Mouse (Mus musculus) activated CD4-positive, CD25-positive, alpha-beta regulatory T cell, adult 4 months (primary cell): ENCODE results near the gene Tmem150c. TPM values are rescaled to one million over a fixed set of nuclear protein-coding genes. Genes with fewer than 3 reads are reported as not detected.

Experiments
- ATAC-seq: one replicate; pipeline ENCODE4 v1.8.0; 2017
- polyA plus RNA-seq, 2 experiments: library from polyadenylated mRNA; unstranded; fragments of 100-300 nt; shearing (Covaris generic); gene quantifications; one replicate each; pipeline ENCODE4 v1.2.1; 2017

Gene Tmem150c
- polyA plus RNA-seq, 2 experiments from 2014 or later: not detected

DNA sequence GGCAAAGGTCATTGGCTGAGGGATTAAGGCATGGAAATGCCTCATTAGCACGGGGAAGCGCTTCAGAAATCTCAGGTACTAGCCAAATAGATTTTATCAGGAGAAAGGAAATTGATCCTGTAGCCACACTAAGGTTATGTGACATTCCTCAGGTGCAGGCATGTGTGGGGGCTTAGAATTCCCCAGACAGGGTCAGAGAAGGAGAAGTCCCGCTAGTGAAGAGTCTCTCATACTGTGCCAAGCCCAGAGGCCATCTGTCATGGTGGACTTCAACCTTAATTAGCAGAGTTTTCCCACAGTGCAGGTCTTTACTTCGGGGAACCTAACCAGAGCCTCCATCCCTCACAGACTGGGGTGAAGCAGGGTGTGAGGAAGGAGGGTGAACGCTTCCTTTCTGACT, 62.7 kb downstream of the Tmem150c start:
- no peak for ATAC-seq

DNA sequence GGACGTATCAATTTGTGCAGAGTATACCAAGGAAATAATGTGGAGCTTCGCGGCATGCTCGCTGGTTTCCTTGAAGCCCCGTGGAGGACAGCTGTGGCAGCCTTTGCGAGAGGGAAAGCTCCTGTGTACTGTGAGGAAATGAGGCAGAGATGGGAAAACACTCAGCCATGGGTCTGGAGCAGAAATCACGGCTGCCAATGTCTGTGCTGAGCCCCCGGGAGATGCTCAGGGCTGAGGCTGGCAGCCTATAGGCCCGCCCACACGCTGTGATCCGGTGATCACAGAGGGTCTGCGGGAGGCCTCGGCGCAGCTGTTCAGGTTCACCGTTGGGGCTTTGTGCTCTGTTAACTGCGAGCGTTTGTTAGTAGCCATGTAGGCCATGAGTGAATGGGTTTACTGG, 68.0 kb downstream of the Tmem150c start:
- ATAC-seq: no peak

DNA sequence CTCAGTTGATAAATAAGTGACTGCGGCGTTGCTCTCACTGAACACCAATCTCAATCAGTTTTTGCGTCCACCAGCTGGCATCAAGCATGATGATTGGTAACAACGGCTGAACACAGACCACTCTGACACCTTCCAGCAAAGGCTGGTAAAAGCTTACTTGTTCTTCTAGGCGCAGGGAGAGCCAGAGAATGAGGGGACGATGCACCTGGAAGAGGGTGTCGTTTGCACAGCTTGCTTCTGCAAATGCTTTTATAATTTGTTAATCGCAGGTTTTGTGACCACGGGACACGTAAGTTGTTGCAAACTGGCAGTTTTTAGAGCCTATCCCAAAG, 68.4 kb downstream of the Tmem150c start:
- no peak for ATAC-seq

DNA sequence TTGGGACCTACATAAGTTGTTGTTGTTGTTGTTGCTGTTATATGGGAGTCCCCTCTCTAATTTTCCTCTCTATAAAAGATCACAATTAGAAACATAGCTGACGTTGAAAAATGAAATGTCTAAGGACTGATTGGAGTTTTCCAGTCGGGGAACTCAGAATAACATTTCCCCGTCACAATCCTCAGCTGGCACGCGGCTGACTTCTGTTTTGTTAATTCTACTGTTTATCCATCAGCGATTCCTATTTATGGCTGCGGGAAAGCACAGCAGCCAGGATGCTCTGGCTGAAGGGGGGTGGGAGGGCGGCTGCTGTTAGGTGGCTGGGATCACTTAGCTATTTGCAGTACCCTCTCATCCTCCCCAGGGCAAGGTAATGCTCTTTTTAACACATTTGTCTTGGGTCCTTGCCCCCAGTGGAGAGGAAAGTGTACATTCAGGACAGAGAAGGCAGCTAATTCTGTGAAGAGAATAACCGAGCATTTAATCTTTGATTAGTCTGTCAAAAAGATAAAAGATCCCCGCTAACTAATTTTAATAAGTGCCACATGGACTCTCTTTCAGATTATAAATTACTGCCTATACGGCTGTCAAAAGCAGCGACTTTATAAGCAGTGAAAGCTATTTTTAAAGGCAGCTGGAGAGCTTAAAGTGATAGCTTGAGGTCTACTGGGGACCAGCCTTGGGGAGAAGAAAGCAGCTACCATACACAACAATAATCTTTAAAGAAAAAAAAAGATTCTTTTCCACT, 68.9 kb downstream of the Tmem150c start:
- ATAC-seq: no peak

DNA sequence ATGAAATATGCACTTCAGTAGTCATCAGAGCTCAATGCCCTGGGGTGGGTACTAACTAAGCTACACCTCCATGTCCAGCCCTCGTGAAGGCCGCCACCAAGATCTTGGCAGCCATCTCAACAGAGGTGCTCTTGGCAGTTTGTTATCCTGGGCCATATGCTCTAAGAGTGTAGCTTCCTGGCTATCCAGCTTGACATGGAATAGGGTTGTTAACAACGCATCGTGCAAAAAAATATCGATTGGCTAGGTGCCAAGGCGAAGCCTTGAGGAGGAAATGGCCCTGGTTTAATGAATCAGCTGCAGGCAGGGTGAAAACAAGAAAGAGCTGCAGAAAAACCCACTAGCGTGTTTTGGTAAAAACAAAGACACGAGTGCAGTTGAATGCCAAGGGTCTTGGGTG, 74.5 kb downstream of the Tmem150c start:
- ATAC-seq: no peak

DNA sequence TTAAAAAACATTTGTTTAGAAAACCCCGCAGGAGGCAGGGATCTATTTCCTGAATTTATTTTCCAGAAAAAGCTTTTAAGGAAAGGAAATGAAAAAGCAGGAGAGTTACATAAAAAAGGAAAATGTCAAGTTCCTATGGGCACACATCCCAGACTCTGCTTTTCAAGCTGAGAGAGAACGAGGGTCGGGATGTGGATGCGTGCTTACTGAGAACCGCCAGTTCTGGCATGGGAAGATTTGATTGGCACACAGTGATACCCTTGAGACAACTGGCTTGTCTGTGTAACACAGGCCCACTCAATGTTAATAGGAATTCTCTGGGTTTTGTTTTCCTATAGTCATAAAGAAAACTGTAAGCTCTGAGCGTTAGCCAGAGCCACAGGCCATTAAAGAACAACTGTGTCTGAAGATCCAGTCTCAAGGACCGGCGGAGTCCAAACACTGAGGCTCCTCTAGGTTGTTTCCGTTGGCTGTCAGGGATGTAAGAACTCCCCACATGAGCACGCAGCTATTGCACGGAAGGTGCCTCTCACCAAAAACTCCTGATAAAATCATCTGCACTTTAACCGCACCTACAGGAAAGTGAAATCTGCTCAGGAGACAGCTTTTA, 75.5 kb downstream of the Tmem150c start:
- no peak for ATAC-seq

DNA sequence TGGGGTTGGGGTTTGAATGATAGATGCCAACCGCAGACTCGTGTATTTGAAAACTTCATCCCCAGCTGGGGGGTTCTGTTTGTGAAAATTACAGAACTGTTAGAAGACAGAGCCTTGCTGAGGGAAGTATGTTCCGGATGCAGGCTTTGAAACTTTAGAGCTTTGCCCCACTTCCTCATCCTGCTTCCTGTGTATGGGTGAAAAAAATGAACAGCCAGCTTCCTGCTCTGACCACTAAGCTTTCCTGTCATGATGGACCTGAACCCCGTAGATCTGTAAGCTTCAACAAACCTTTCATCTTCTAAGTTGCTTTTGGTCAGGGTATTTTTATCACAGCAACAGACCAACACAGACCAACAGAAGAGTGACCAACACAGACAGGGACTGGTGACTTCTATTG, 77.6 kb downstream of the Tmem150c start:
- ATAC-seq: no peak

DNA sequence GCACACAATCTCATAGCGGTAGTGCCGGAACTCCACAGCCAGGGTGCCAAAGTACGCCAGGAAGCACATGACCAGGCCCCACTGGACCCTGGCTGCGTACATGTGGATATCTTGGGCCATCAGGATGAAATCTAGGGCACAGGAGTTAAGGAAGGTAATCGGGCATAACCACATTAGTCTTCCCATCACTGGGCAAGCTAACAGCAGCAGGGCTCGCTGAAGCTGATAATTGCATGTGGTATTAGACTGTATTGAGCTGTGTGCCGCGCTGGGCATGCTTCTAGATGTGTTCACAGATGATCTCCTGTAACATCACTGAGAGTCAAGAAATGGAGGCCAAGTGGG, 79.7 kb downstream of the Tmem150c start:
- ATAC-seq: no peak

DNA sequence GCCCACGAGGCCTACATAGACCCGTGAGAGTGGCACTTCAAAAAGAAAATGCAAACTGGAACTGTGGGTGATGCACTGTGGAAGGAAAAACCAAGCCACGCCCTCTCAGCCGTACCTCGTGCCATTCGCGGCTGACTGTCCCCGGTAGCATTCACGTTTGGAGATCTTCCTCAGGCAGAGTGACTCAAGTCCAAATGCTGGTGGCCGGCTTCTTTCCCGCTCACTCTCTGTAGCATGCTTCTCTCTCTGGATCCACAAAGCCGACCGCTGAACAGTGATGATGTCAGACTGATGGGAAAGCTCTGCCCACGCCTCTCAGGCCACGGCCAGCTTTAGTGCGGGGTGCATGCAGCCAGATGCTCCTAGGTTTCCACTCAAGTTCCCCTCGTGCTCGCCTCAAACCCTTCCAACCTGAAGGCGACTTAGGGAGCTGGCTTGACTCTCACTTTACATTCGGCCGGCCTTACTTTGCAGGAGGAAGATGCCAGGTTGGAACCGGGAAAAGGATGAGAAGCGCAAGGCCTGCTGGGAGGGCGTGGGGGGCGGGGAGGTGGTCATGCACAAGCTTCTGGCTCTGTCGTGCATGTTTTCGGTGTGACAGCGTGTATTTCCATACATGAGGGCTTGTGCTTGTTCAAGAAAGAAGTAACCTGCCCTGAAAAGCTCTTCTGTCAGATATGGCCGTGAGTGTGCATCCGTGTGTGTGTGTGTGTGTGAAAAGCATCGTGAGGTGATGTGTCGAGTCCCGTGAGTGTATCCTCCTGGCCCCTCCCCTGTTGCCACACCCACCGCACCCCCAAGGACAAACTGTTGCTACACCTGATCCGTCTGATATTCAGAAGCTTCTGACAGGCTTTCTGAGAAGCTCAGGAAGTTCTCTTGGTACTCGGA, 80.3 kb downstream of the Tmem150c start:
- ATAC-seq: peak; percentile 49

DNA sequence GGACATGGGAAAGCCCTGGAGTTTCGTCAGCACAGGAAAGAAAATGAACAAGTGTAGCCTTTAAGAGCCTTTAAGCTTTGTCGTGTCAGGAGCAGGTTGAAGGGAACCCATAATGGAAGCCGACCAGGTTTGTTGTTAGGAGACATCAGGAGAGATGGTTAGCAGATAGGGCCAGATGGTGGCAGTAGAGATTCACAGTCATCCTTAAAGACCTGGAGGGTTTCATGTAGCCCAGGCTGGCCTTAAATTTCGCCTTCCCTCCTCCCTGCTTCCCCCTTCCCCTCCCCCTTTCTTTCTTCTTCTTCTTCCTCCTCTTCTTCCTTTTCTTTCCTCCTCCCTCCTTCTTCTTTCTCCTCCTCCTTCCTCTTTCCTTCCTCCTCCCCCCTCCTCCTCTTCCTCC, 85.0 kb downstream of the Tmem150c start:
- no peak for ATAC-seq

DNA sequence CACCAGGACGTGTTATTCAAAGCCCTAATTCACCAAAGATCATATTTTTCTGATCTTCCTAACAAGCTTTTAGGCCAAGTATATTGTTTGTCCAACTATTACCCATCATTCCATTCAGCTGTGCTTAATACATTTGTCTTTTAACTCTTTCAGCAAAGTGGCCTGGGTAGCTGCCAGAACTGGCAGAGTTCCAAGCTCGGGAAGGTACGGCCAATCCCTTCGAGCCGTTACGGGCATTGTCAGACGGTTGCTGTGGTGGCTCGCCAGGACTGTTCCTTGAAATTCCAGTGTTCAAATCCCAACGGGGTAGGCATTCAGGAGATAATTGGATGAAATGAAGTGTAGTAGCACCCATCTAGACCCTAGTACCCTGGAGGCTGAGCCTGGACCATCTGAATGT, 87.1 kb downstream of the Tmem150c start:
- no peak for ATAC-seq

DNA sequence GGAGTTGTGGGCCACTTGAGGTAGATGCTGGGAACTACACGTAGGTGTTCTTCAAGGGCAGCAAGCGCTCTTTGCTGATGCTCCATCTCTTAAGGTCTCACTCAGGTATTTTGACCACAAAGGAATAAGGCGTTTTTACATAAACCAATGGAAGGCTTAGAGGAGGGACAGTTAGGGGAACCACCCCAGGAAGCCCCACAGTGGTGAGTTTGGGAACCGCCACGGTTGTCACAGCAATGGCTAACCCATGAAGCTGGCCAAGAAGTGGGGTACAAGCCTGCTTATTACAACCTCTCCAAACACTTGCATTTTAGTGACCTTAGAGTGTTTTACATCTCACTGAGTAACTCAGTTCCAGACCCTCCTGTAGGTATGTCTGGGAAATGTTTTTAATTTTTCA, 88.1 kb downstream of the Tmem150c start:
- ATAC-seq: no peak

DNA sequence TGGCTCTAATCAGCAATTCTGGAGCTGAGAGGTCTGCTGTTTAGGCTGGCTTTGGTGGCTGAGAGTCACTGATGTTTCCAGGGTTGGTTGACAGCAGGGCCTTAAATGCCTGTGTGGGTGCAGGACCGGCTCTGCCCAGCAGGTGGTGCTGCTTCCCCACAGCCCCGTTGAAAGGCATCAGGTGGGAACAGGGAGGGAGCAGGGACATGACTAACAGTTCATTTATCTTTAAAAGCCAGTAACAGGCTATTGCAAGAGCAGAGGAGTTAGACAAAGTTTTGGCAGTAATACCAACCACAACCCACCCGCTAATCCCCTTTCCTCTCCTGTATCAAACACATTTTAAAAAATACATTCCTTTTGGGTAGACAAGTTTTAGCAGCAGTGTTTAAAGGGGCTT, 89.4 kb downstream of the Tmem150c start:
- ATAC-seq: peak; percentile 72

DNA sequence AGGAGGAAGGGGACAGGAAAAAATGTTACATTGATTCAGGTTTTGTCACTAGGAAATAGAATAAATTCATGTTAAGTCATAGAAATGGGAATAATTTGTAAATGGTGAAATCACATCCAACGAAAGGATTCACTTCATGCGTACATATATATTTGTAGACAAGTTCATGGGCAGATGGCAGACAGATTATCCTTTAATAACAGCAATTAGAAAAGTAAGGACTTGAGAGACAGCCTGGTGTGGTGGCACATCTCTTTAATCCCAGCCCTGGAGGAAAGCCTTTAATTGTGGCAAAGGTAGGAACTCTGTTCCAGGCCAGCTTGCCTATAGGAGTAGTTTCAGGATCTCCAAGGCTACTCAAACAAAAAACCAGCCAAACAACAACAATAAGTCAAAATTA, 90.1 kb downstream of the Tmem150c start:
- ATAC-seq: no peak

DNA sequence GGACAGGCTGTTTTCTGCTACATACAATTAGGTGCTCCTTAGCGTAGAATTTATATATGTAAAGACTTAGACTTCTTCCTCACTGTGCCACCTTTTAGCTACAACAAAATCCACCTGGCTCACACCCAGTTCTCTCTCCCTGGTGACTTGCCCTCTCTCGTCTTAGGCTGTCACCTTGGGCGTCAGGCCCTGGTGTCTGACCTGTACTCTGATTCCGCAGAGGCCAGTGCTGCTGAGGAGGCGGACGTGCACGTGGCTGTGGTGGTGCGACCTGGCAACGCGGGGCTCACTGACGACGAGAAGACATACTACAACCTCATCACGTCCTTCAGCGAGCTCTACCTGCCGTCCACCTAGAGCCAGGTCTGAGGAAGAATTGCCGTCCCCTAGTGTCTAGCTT, 92.0 kb downstream of the Tmem150c start:
- no peak for ATAC-seq

DNA sequence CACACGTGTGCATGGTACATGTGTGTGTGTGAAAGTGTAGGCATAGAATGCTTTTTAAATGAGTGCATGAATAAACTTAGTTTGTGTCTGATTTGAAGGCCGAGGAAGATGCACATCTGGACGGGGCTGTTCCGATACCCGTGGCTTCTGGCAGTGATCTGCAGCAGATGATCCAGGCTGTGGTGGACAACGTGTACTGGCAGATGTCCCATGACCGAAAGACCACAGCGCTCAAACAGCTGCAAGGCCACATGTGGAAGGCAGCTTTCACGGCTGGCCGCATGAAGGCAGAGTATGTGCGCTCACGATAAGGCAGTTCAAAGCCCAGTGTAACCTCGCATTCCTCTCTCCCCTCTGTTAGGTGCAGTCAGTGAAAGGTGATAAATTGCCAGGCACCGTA, 98.7 kb downstream of the Tmem150c start:
- no peak for ATAC-seq

DNA sequence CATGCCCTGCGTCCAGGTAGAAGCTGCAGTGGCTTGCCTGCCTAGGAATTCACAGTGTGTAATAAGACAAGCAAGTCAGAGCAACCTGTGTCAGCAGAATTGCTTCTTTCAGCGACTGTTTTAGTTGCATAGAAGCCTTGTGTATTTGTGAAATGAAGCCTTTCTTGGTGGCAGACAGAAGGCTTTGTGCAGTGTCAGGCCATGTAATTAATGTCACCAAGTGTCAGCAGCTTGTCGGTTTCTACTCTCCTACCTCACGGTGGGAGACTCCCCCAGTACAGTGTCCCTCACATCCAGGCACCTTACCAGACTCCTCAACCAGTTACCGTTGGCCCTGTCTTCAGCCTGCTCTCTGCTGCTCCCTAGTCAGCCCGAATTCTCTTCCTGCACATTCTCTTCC, 100.3 kb downstream of the Tmem150c start:
- ATAC-seq: no peak

DNA sequence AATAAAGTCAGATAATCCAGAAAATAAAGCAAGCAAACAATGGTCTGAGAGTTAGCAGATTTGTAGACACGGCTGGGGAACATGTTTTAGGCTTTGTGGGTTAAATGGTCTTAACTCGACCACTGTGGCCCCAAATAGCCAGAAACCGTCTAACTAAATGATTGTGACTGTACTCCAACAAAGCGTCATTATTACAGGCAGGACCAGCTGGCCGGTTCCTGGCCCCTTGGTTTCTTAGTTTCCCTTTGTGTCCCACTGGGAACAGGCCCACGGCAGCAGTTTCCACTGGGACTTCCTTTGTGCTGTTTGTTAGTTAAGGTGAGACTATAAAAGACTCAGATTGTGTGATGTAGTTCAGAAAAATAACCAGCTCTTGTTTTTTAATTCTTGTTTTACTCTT, 100.9 kb downstream of the Tmem150c start:
- ATAC-seq: no peak

DNA sequence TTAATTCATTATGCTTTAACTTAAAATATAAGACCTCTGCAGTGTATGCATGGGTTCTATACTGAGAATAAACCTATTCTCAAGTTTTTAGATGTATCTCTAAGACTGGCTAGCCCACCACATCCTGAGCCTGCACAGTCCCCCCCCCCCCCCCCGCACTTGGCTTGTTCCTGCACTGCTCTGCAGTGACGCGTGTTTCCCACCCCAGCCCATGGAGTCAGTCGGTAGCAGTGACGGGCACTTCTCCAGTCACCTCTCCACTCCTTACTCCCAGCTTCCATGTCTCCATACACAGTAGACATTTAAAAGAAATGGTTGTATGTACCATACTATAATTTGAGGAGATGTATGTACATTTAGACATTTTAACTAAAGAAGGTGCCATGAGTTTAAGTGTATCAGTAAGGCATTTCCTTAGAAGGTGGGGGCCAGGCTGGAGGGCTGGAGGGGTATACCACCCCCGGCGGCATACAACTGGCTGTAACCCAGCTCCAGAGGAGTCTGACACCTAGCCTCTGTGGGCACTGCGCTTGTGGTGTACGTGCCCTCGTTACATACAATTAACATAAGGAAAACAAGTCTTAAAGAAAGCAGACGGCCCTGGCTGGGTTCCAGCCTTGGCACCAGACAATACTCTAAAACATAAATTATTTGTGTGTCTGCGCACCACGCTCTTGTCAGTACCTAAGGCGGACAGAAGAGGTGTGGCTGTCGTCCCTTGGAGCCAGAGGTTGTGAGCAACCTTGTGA, 102.0 kb downstream of the Tmem150c start:
- no peak for ATAC-seq

DNA sequence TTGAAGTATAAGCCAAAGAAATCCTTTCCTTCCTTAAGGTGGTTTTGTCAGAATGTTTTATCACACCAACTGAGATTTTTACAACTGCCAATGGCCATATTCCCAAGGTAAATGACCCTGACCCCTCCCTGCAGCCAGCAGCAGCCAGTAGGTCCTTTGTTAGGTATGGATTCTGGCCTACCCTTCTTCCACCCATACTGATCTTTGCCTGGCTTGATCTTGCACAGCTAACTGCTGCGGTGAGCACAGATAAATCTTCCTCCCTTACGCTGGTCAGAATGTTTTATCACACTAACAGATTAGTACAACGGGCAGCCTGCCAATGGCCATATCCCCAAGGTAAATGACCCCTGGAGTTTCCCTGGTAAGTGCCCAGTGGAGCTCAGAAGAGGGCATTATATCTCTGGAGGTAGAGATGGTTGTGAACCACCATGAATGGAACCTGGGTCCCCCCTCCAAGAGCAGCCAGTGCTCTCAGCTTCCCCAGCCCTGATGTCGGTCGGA, 103.7 kb downstream of the Tmem150c start:
- no peak for ATAC-seq

DNA sequence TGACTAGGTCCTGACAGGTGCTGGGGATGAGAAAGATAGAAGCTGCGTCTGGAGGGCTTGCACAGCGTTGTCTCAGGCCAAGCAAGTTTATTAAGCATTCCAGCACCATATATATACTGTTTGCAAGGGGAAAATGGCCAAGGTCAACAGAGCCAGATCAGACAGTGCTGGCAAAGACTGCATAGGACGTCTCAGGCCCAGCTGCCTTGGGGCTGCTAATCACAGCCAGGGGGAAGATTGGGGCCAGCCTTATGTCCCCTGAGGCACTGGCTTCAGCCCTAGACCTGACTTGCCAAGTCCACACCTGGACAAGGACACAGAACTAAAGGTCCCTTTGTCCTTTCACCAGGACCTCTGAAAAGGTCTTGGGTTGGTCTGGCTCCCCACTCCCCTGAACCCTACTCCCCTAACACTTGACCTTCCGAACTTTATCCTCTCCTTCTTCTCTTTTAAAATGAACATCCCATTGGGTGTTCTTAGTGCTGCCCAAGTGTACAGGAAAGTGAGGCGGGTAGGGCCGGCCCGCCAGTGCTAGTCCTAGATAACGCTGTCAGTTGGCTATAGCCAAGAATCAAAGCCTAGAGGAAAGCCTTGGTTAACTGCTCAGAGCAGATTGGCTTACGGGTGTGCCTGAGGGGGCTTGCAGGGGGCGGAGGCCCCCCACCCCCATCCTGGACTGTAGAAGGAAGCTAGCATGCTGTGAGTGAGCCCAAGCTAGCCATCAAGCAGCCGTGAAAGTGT, 104.6 kb downstream of the Tmem150c start:
- no peak for ATAC-seq

DNA sequence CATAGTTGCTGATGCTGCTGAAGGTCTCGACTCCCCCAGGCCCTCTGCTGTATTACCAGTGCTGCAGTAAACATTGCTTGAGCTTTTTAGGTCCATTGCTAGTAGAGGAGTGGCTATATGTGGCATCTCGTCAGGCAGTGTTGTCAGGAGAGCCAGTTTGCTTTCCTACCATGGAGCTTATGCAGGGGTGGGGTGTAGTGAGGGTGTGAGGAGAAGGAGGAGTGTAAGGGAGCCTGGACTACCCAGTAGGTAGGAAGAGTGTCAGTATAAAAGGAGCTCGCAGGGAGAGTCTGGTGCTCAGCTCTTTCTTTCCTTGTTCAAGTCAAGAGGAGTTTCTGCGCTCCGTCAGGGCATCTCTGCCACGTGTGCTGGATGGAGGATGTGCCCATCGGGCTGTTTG, 106.9 kb downstream of the Tmem150c start:
- ATAC-seq: no peak
